In the genomic region with DNA sequence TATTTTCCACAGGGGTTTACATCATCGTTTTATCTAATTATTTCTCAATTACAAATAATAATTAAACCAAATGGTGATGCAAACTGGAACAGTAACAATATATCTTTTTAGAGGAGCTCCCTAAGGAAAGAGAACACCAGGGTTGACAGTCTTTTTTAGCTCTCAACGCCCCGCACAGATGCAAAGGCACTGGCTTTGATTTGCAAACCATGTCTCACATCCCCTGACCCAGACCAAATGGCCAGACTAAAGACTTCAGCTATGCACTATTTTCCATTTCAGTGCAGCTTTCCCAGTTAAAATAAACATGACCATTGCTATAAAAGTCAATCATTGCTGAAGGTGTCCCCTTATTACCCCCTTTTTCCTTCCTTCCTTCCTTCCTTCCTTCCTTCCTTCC, we compare ENCODE assay signal across 19 mouse cellular contexts.
DNase-seq lines count a peak whose midpoint lies in the region; ATAC-seq and TF ChIP-seq lines count a peak whose summit lies in the region.
"Had no signal": no experiment of that assay in that cellular context is flagged by ENCODE, and none has a peak within 500 bp of the region (broad histone marks: within the 10 kb centered on the region; RNA-seq: fewer than 3 reads in every experiment).

No protein-coding gene starts in this region.

- H3K9ac ChIP-seq in embryonic facial prominence, embryonic 11.5 days (replicated peaks; ENCODE audit: low read length) = no peak overlapping the region
- no peak overlapping the region for H3K9ac ChIP-seq in heart, embryonic 15.5 days
- H3K9ac ChIP-seq in heart, embryonic 11.5 days (ENCODE audit: low read depth, low read length) = no peak overlapping the region
- H3K9ac ChIP-seq in kidney, embryonic 14.5 days (ENCODE audit: low read depth, low read length) = no peak overlapping the region
- H3K9ac ChIP-seq: embryonic facial prominence, embryonic 15.5 days; heart, embryonic 13.5 days; hindbrain, embryonic 12.5 days had no signal

- H3K4me1 ChIP-seq in embryonic facial prominence, embryonic 11.5 days (ENCODE audit: control insufficient read depth, insufficient read depth, low read length) = no peaks in the 10 kb centered on the region
- H3K4me1 ChIP-seq in embryonic facial prominence, embryonic 10.5 days = no peaks in the 10 kb centered on the region
- H3K4me1 ChIP-seq in heart, embryonic 15.5 days (replicated peaks) = peaks cover 5% of the 10 kb centered on the region; the same call in 1 of the 2 replicates
- H3K4me1 ChIP-seq in heart, embryonic 11.5 days (ENCODE audit: control insufficient read depth, insufficient read depth, low read length) = no peaks in the 10 kb centered on the region
- peaks cover 8% of the 10 kb centered on the region; the same call in 1 of the 2 replicates for H3K4me1 ChIP-seq in kidney, embryonic 14.5 days (ENCODE audit: control insufficient read depth, insufficient read depth, low read length)
- H3K4me1 ChIP-seq in kidney, adult 2 months (ENCODE audit: control insufficient read depth, insufficient read depth, low read length) = 0 out of 2 replicates have a peak, but pooled peaks cover 3% of the 10 kb centered on the region
- H3K4me1 ChIP-seq: embryonic facial prominence, embryonic 15.5 days; forebrain, embryonic 10.5 days; hindbrain, embryonic 12.5 days had no signal

- no peaks in the 10 kb centered on the region for H3K36me3 ChIP-seq in embryonic facial prominence, embryonic 11.5 days (replicated peaks; ENCODE audit: control insufficient read depth, insufficient read depth, low read depth, low read length)
- no peaks in the 10 kb centered on the region for H3K36me3 ChIP-seq in embryonic facial prominence, embryonic 10.5 days (replicated peaks)
- H3K36me3 ChIP-seq in heart, embryonic 15.5 days = no peaks in the 10 kb centered on the region
- no peaks in the 10 kb centered on the region for H3K36me3 ChIP-seq in heart, embryonic 11.5 days (ENCODE audit: control insufficient read depth, insufficient read depth, low read length)
- H3K36me3 ChIP-seq in kidney, embryonic 14.5 days (ENCODE audit: control insufficient read depth, insufficient read depth, low read length) = no peaks in the 10 kb centered on the region
- no peaks in the 10 kb centered on the region for H3K36me3 ChIP-seq in kidney, adult 2 months (ENCODE audit: control insufficient read depth, insufficient read depth, low read length)
- H3K36me3 ChIP-seq: embryonic facial prominence, embryonic 15.5 days; forebrain, embryonic 10.5 days; heart, embryonic 13.5 days; hindbrain, embryonic 12.5 days had no signal

- no peak for TF ChIP-seq CTCF in kidney, adult 2 months (conservative IDR thresholded peaks at IDR 0.05; ENCODE audit: insufficient read depth, insufficient read length, low read depth, low read length)

- no peak overlapping the region for H3K4me2 ChIP-seq in embryonic facial prominence, embryonic 11.5 days (ENCODE audit: low read depth, low read length)
- H3K4me2 ChIP-seq in heart, embryonic 15.5 days = peak overlapping the region; percentile 22; the same call in 1 of the 2 replicates
- H3K4me2 ChIP-seq in heart, embryonic 11.5 days = no peak overlapping the region
- no peak overlapping the region for H3K4me2 ChIP-seq in kidney, embryonic 14.5 days (replicated peaks; ENCODE audit: low read depth, low read length)
- H3K4me2 ChIP-seq: embryonic facial prominence, embryonic 15.5 days; hindbrain, embryonic 12.5 days had no signal

- no peaks in the 10 kb centered on the region for H3K9me3 ChIP-seq in embryonic facial prominence, embryonic 11.5 days (replicated peaks; ENCODE audit: control insufficient read depth, low read length)
- H3K9me3 ChIP-seq in embryonic facial prominence, embryonic 10.5 days = no peaks in the 10 kb centered on the region
- H3K9me3 ChIP-seq in heart, embryonic 15.5 days (replicated peaks) = no peaks in the 10 kb centered on the region
- H3K9me3 ChIP-seq in heart, embryonic 11.5 days (replicated peaks; ENCODE audit: control insufficient read depth, low read length) = no peaks in the 10 kb centered on the region
- H3K9me3 ChIP-seq in kidney, embryonic 14.5 days (ENCODE audit: control insufficient read depth, low read length) = no peaks in the 10 kb centered on the region
- H3K9me3 ChIP-seq: embryonic facial prominence, embryonic 15.5 days; forebrain, embryonic 10.5 days; heart, embryonic 13.5 days; hindbrain, embryonic 12.5 days had no signal

- no peak for ATAC-seq in embryonic facial prominence, embryonic 11.5 days (replicated peaks; ENCODE audit: insufficient number of reproducible peaks, low FRiP score, low TSS enrichment, low read depth)
- no peak for ATAC-seq in heart, embryonic 15.5 days (replicated peaks; ENCODE audit: insufficient number of reproducible peaks, insufficient read depth, low FRiP score, low read depth)
- no peak for ATAC-seq in heart, embryonic 11.5 days (replicated peaks; ENCODE audit: insufficient number of reproducible peaks, low FRiP score, low TSS enrichment)
- peak; percentile 60; the same call in 1 of the 2 replicates for ATAC-seq in kidney, embryonic 14.5 days (ENCODE audit: low FRiP score, low TSS enrichment)
- ATAC-seq: forebrain, embryonic 14.5 days; hindbrain, embryonic 16.5 days; inflammation-experienced regulatory T-cells, adult 6 months; intestine, postnatal 0 days had no signal

- WGBS in embryonic facial prominence, embryonic 11.5 days = 56% methylated on average over 3 of the region's 3 CpGs
- WGBS in embryonic facial prominence, embryonic 10.5 days = 70% methylated on average over 3 of the region's 3 CpGs
- 48% methylated on average over 3 of the region's 3 CpGs for WGBS in heart, embryonic 15.5 days
- WGBS in heart, embryonic 11.5 days (ENCODE audit: insufficient replicate concordance) = 48% methylated on average over 3 of the region's 3 CpGs
- WGBS in kidney, embryonic 14.5 days = 15% methylated on average over 3 of the region's 3 CpGs
- WGBS in kidney, adult 2 months = 16% methylated on average over 3 of the region's 3 CpGs

- no peaks in the 10 kb centered on the region for H3K27me3 ChIP-seq in embryonic facial prominence, embryonic 11.5 days (ENCODE audit: control insufficient read depth, insufficient read depth, low read length)
- H3K27me3 ChIP-seq in embryonic facial prominence, embryonic 10.5 days (replicated peaks; ENCODE audit: low read depth, poor library complexity, severe bottlenecking) = no peaks in the 10 kb centered on the region
- H3K27me3 ChIP-seq in heart, embryonic 15.5 days = no peaks in the 10 kb centered on the region
- H3K27me3 ChIP-seq in heart, embryonic 11.5 days (ENCODE audit: control insufficient read depth, insufficient read depth, low read length) = no peaks in the 10 kb centered on the region
- no peaks in the 10 kb centered on the region for H3K27me3 ChIP-seq in kidney, embryonic 14.5 days (ENCODE audit: control insufficient read depth, insufficient read depth, low read length)
- no peaks in the 10 kb centered on the region for H3K27me3 ChIP-seq in kidney, adult 2 months (replicated peaks; ENCODE audit: control insufficient read depth, insufficient read depth, low read length)
- H3K27me3 ChIP-seq: embryonic facial prominence, embryonic 15.5 days; heart, embryonic 13.5 days; hindbrain, embryonic 12.5 days had no signal

- DNase-seq in embryonic facial prominence, embryonic 11.5 days (ENCODE audit: low spot score) = peak; percentile 18
- no peak for DNase-seq in embryonic facial prominence, embryonic 10.5 days (ENCODE audit: low spot score)
- DNase-seq in kidney, adult 8-10 months = no peak
- DNase-seq in kidney, postnatal 10 days = peak; percentile 6
- no peak for DNase-seq in kidney, adult 2 months
- DNase-seq: cerebellum, adult 11 months; cerebellum, adult 8-10 months had no signal

- no peak overlapping the region for H3K27ac ChIP-seq in embryonic facial prominence, embryonic 11.5 days (replicated peaks; ENCODE audit: low read depth, low read length)
- no peak overlapping the region for H3K27ac ChIP-seq in embryonic facial prominence, embryonic 10.5 days (replicated peaks)
- no peak overlapping the region for H3K27ac ChIP-seq in heart, embryonic 15.5 days
- no peak overlapping the region for H3K27ac ChIP-seq in heart, embryonic 11.5 days (ENCODE audit: low read depth, low read length)
- peak overlapping the region; percentile 49; the same call in 1 of the 2 replicates for H3K27ac ChIP-seq in kidney, embryonic 14.5 days (ENCODE audit: low read depth, low read length)
- H3K27ac ChIP-seq in kidney, adult 2 months (ENCODE audit: insufficient read depth, low read depth, low read length) = no peak overlapping the region
- H3K27ac ChIP-seq: embryonic facial prominence, embryonic 15.5 days; forebrain, embryonic 10.5 days; heart, embryonic 13.5 days; hindbrain, embryonic 12.5 days had no signal

- TF ChIP-seq POLR2A in kidney, adult 2 months (IDR thresholded peaks at IDR 0.05; ENCODE audit: low read depth, low read length) = no peak

- no peak overlapping the region for H3K4me3 ChIP-seq in embryonic facial prominence, embryonic 11.5 days (ENCODE audit: low read depth, low read length)
- H3K4me3 ChIP-seq in embryonic facial prominence, embryonic 10.5 days = no peak overlapping the region
- H3K4me3 ChIP-seq in heart, embryonic 15.5 days = no peak overlapping the region
- no peak overlapping the region for H3K4me3 ChIP-seq in heart, embryonic 11.5 days (ENCODE audit: low read depth, low read length)
- H3K4me3 ChIP-seq in kidney, embryonic 14.5 days (ENCODE audit: low read length) = no peak overlapping the region
- no peak overlapping the region for H3K4me3 ChIP-seq in kidney, adult 2 months (ENCODE audit: insufficient read depth, low read depth, low read length)
- H3K4me3 ChIP-seq: embryonic facial prominence, embryonic 15.5 days; erythroblast, embryonic 14.5 days; forebrain, embryonic 10.5 days; heart, embryonic 13.5 days; hindbrain, embryonic 12.5 days had no signal

Comparison
In these comparisons a context has a peak if more than half of its experiments do, and no peak if none do; other contexts are left out.
1. DNase-seq: peak in embryonic facial prominence, embryonic 11.5 days (single experiment) and kidney, postnatal 10 days (single experiment); none in embryonic facial prominence, embryonic 10.5 days (single experiment), kidney, adult 8-10 months (0 of 2) and kidney, adult 2 months (single experiment).